Mouse (Mus musculus): ENCODE measurements around the gene Ptger2.
A peak's percentile ranks its signal among the peaks of the same experiment; 100 is the strongest.
"Not testable (repeated sequence)": the region's sequence is repeated elsewhere in the genome, so short reads cannot be mapped to it uniquely, and the experiment has no call there.

The Ptger2 gene

GRCm38 (mm10) chr14:44987674-44988355 lies at the start of gene Ptger2:
Gene Ptger2, plus strand, starts transcription at chr14:44988195.
- DNase-seq = not testable (repeated sequence)

DNA sequence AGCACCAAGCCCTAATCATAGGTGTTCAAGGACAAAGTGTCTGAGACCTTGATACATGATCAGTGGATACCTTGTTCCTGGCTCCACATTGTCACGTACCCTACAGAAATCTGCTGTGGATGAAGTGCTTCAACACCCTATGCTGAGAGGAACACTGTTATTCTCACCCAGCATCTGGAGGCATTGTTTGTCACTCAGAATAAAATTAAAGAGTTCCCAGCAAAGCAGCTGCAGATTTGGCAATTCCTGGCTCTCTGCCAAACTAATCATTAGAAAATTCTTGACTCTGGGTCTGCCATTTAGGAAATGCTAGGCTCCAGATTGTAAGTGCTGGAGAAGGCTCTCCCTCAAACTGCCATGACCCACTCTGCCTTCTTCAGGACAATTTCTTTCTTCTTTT lies 27.2 kb upstream of the Ptger2 start:
- DNase-seq = no peak

GRCm38 (mm10) chr14:44977278-44977677 lies 10.7 kb upstream of the Ptger2 start:
- peak; percentile 27 to 41 for DNase-seq

- DNase-seq = no peak
These were observed 8.1 kb upstream of the Ptger2 start for GRCm38 (mm10) chr14:44979887-44980286.

GRCm38 (mm10) chr14:44981490-44981889 lies 6.5 kb upstream of the Ptger2 start:
- DNase-seq = no peak

- no peak for DNase-seq
These were observed 3.9 kb upstream of the Ptger2 start for GRCm38 (mm10) chr14:44984106-44984505.

- DNase-seq = no peak
These were observed 1.7 kb upstream of the Ptger2 start for GRCm38 (mm10) chr14:44986248-44986647.

DNA sequence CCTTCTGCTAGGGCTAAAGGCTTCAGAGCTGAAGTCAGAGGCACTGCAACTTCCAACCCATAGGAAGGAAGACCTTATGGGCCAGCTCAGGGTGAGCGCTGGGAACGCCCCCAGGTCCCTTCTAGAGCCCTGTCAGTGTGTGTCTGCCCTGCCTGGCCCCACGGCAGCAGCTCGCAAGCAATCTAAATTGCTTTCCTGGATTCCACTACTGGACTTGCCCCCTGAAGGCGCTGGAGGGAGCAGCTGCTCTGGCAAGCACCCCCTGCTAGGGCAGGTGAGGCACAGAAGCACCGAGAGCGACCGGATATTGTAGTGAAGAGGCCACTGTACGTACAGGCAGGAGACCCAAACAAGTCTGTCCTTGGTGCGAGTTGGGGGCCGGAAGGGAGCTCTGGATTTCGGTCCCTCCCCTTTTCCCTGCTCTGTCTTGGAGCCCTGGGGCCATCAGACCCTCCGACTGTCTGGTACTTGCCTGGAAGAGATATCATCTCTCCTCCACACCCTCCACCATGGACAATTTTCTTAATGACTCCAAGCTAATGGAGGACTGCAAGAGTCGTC lies 541 bp downstream of the Ptger2 start:
- DNase-seq = peak; percentile 41 to 53

DNA sequence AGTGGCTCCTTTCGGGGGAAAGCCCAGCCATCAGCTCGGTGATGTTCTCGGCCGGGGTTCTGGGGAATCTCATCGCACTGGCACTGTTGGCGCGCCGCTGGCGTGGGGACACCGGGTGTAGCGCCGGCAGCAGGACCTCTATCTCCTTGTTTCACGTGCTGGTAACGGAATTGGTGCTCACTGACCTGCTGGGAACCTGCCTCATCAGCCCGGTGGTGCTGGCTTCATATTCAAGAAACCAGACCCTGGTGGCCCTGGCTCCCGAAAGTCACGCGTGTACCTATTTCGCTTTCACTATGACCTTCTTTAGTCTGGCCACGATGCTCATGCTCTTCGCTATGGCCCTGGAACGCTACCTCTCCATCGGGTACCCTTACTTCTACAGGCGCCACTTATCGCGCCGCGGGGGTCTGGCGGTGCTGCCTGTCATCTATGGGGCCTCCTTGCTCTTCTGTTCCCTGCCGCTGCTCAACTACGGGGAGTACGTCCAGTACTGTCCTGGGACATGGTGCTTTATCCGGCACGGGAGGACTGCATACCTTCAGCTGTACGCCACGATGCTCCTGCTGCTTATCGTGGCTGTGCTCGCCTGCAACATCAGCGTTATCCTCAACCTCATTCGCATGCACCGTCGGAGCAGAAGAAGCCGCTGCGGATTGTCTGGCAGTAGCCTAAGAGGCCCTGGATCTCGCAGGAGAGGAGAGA lies 1.2 kb downstream of the Ptger2 start:
- DNase-seq = peak in 1 of 2 experiments; percentile 12

DNA sequence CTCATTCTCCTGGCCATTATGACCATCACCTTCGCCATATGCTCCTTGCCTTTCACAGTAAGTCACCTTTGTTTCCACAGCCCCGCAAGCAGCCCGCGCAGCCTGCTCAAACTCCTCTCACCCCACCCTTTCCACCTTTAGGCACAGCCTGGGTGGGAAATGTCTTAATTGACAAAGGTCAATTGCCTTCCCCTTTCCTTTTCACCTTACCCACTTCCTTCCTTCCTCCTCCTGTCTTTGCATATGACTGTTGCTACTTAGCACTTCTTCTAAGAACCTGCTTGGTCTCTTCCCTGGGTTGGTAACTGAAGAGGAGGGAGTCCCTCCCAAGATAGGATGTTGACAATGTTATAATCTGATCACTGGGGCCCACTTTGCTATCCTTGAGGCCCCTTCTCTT lies 1.8 kb downstream of the Ptger2 start:
- DNase-seq = no peak

DNA sequence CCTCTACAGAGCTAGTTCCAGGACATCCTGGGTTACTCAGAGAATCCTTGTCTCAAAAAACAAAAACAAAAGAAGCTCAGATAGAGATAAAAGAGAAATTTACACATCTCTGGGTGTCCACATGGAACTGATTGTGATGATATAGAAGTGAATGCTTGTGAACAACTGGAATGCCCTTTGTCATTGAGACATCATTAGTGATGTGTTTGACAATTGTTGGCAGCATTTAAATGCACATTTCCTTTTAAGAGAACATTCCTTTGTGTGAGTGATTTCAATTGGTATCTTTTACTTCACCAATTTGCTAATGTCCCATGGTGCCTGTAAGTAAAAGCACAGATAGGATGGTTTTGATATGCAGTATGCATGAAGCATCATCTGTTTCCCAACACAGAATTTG lies 6.3 kb downstream of the Ptger2 start:
- no peak for DNase-seq

DNA sequence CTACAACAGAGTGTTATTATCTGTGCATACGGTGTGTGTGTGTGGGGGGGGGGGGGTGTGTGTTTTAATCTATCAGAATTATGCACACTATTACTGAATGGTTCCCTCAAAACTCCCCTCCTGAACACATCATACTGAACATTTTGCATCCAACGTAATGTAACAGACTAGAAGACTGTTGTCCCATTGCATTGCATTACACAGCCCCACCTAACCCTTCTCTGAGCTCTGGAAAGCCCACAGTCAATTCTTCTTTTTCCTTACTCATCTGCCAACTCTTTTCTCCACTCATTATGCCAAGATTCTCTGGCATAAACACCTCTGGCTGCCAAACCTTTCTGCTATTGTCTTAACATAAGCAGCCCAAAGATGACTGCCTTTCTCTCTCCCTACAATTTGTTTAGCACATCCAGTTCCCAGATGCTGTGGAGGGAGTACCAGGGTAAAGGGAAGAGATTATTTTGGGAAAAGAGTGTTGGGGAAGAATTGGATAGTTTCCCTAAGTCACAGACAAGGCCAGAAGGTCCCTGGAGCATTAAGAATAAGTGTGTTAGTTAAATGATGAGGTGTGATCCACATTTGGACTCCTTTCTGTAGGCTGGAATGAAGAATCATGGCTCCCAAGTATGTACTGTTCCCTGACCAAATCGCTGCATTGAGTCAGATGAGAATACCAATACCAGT lies 12.2 kb downstream of the Ptger2 start:
- no peak for DNase-seq

DNA sequence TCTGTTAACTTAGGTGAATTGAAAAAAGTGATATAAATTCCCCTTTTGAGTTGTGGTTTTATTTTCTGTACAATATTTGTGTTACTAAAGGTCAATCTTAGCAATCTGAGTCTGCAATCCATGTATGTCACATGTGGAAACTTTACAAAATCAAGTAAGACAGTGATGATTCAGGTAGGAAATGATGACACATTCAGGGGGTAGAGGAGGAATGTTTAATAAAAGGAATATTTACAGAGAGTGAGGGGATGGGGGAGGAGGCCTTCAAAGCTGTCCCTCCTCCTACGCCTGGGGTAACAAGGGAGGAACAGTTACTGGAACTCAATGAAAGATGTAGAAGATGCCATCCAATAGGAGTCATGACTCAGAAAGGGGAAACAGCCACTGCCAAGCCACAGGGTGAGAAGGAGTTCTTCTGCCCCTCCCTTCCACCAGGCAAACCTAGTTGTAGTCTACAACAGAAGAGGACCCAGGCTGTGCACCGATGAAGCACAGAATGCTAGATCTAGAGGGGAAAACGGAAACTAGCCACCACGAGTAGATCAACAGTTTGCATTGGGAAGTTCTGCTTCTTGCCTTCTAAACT lies 17.8 kb downstream of the Ptger2 start:
- DNase-seq = no peak

DNA sequence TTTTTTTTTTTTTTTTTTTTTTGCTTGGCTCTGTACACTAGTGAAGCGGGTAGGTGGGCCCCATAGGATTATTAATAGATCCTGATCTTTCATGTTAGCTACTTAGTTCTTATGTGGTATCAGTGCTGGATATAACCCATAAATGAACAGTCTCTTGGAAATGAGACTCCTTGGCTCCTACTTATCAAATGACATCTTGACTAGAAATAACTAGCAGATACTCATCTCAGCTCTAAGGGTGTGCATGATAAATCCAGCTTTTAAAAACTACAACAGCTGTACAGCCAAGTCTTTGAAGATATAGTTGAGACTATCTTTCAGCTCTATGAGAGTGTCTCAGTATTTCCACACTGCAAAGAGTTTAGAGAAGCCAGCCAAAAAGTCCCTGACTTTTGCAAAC lies 21.2 kb downstream of the Ptger2 start:
- no peak for DNase-seq

DNA sequence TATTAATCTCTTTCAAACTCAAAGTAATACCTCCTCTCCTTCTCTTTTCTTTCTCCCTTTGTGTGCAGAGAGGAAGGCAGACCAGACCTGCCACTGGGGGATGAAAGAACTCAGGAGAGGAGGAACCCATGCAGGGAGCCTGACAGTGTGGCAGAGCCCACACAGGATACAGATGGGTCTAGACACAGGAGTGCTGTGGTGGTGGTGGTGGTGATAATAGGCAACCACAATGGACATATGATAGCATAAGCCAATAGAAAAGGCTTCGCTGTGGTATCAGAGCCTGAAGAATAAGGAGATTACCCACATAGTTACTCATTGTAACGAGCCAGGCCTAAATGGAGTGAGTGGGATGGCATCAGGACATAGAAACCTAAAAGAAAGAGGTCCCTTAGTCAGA lies 23.3 kb downstream of the Ptger2 start:
- DNase-seq = no peak

DNA sequence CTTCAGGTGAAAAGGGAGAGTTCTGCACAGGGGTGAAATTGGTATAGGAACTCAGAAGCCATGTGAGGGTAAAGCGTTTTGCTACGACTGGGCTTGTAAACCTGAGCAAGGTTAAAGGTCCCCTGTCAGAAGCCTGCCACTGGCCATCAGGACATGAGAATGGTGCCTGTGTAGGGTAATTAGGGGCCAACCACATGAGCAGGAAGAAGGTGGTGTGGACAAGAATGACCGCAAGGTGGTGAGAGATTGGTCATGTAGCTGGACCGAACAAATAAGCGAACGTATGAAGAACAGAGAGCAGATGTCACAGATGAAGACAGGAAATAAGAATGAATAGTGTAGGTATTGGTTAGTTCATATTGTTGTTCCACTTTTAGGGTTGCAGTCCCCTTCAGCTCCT lies 23.7 kb downstream of the Ptger2 start:
- no peak for DNase-seq

DNA sequence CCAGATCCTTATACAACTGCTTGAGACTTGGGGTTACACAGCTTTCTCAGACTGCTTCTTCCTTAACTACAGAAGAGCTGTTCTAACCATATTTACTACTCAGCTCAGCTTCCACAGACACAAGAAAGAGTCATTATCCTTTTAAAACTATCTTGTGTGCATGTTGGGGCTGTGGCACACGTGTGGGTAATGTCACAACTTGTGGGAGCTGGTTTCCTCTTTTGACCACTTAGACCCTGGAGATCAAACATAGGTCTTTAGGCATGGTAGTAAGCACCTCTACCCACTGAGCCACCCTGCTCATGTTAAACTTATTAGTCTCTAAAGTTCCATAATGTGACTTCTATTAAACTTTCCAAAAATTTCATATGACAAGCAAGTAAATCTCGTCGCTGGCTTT lies 33.6 kb downstream of the Ptger2 start:
- DNase-seq = no peak

DNA sequence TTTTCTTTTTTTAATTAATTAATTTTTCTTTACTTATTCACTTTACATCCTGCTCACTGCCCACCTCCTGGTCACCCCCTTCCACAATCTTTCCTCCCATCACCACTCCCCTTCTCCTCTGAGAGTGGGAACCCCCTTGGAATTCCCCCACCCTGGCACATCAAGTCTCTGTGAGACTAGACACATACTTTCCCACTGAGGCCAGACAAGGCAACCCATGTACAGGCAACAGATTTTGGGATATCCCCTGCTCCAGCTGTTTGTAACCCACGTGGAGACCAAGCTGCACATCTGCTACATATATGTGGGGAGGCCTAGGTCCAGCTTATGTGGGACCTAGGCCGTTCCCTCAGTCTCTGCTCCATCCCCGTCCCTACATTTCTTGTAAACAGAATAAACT lies 46.3 kb downstream of the Ptger2 start:
- DNase-seq = no peak

DNA sequence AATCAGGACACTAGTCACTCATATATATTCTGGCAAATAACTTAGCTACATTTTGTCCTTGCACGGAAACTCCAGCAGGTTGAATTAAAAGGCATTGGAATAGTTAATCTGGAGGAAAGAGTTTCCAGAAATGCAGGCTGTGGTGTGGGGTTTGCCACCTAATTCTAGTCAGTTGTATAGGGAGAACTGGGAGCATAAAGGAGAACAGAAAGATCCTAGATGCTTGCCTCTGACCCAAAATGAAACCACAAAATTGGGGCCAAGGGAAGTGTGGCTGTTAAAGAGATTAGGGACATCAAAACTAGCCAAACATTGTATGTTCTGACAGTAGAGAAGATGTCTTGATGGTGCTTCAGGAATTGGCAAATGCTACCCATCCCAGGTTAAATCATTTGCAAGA lies 48.6 kb downstream of the Ptger2 start:
- DNase-seq = no peak

DNA sequence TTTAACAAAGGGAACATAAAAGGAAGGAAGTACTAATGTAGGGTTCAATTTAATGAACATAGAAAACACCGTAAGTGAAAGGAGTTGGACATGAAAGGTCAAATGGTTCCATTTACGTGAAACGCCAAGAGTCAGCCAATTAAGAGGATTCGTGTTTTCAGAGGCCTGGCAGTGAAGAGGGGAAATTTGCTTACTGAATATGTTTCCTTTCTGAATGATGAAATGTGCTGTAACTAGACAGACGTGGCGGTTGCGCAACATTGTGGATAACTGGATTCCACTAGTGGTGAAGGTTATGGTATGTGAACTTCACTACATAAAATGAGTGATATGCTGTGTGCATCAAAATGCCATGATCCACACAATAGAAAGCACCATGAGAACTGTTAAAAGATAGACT lies 50.1 kb downstream of the Ptger2 start:
- DNase-seq = no peak

DNA sequence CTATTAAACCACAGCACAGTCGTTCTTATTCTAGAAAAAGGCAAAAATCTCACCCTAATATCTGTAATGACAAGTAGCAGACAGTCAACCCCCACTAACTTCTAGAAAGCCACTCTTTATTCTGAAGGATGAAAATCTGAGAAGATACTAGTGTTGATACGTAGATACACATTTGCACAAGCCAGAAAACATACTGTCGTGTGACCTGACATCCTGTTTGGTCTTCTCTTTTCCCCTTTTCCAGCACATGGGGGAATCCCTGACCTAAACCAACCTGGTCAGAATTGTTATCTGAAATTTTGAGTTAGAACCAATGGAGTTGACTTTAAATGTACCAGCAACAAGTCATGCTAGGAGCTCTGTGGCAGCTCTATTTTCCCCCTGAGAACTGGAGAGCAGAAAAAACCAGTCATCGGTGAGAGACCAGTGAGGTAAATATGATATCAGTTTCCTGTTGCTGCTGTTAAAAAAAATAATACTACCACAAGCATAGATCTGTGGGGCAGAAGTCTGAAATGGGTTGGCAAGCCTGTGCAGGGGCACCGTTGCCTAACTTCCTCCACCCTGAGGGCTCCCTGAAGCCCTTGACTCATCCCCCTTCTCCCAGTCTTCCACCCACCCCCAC lies 53.0 kb downstream of the Ptger2 start:
- no peak for DNase-seq

DNA sequence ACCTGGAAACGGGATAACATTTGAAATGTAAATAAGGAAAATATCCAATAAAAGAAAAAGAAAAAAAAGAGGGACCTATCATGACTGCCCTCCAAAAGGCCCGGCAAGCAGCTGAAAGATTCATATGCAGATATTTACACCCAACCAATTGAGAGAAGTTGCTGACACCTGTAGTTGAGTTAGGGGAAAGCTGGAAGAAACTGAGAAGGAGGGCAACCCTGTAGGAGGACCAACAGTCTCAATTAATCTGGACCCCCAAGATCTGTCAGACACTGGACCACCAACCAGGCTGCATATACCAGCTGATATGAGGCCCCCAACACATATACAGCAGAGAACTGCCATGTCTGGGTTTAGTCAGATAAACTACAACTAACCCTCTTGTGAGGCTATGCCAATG lies 60.1 kb downstream of the Ptger2 start:
- DNase-seq = no peak
